Mouse (Mus musculus) midbrain, embryonic 12.5 days (tissue): ENCODE measurements around the gene Ldhd. TPM values are rescaled to one million over a fixed set of nuclear protein-coding genes. Genes with fewer than 3 reads are reported as not detected.

Experiments
- polyA plus RNA-seq: library from polyadenylated mRNA; unstranded; fragments of >200 nt; fragmentation: Nextera tagmentation; extraction: Ambion mirVana; gene quantifications from 2 replicates; pipeline ENCODE4 v1.2.1, GENCODE M21; 2016

The Ldhd gene
- polyA plus RNA-seq, 1 experiment from 2014 or later = 0.41 TPM

Other genes starting within 250 kb of the Ldhd start
- gene Fa2h, start 236.6 kb downstream of the Ldhd start, polyA plus RNA-seq = 0.18 TPM in 1 of 2 replicates, not detected in the other
- gene Wdr59, start 108.3 kb downstream of the Ldhd start, polyA plus RNA-seq = 5.7 and 6.0 TPM in 2 replicates
- 86.3 and 91.6 TPM in 2 replicates for gene Znrf1, start 94.3 kb downstream of the Ldhd start, polyA plus RNA-seq
- 24.3 and 25.5 TPM in 2 replicates for gene Zfp1, start 13.0 kb upstream of the Ldhd start, polyA plus RNA-seq
- not detected in 2 replicates for gene Ctrb1, start 60.6 kb upstream of the Ldhd start, polyA plus RNA-seq
- gene Bcar1, start 113.4 kb upstream of the Ldhd start, polyA plus RNA-seq = 52.4 and 53.8 TPM in 2 replicates
- gene Cfdp1, start 223.9 kb upstream of the Ldhd start, polyA plus RNA-seq = 182 and 192 TPM in 2 replicates
- gene Tmem170, start 246.4 kb upstream of the Ldhd start, polyA plus RNA-seq = 7.3 and 7.9 TPM in 2 replicates